Mouse (Mus musculus) adrenal gland, adult 8-10 months (tissue): Measurements from ENCODE around the gene Vwce. TPM values are rescaled to one million over a fixed set of nuclear protein-coding genes. Genes with fewer than 3 reads are reported as not detected.

Experiments
- DNase-seq: peaks from one replicate; pipeline ENCODE4 v3.0.0; 2022
- total RNA-seq, 4 experiments: library from RNA; stranded (reverse); gene quantifications; 2 replicates each; pipeline ENCODE4 v1.2.4; 2022

Gene Vwce
- total RNA-seq: 1 to 10 TPM in 1 of 4 experiments, under 1 TPM in 2, not detected in 1; 0.06 to 1.7 (median 0.59) TPM

- peak; percentile 28 for DNase-seq
Observed at GRCm38 (mm10) chr19:10634106-10634871, at the start of gene Vwce. Gene Vwce (plus strand): TSS chr19:10634213.

GRCm38 (mm10) chr19:10585112-10585511 lies 48.9 kb upstream of the Vwce start:
- no peak for DNase-seq

GRCm38 (mm10) chr19:10587231-10587630 lies 46.8 kb upstream of the Vwce start:
- DNase-seq: no peak

GRCm38 (mm10) chr19:10589127-10589857 lies 44.7 kb upstream of the Vwce start:
- DNase-seq: no peak

- no peak for DNase-seq
Observed at GRCm38 (mm10) chr19:10590301-10590700, 43.7 kb upstream of the Vwce start.

GRCm38 (mm10) chr19:10591659-10592377 lies 42.2 kb upstream of the Vwce start:
- DNase-seq: no peak

GRCm38 (mm10) chr19:10598188-10598587 lies 35.8 kb upstream of the Vwce start:
- no peak for DNase-seq

GRCm38 (mm10) chr19:10599648-10600047 lies 34.4 kb upstream of the Vwce start:
- no peak for DNase-seq

- DNase-seq: peak; percentile 24
Observed at GRCm38 (mm10) chr19:10602247-10602769, 31.7 kb upstream of the Vwce start.

GRCm38 (mm10) chr19:10602787-10603186 lies 31.2 kb upstream of the Vwce start:
- peak; percentile 76 for DNase-seq

- DNase-seq: no peak
Observed at GRCm38 (mm10) chr19:10603660-10604523, 30.1 kb upstream of the Vwce start.

GRCm38 (mm10) chr19:10604534-10604933 lies 29.5 kb upstream of the Vwce start:
- no peak for DNase-seq

- DNase-seq: peak; percentile 97
Observed at GRCm38 (mm10) chr19:10605293-10605900, 28.6 kb upstream of the Vwce start, which contains the start of the genes Ddb1 and Tkfc. Gene Ddb1 (plus strand): TSS chr19:10605327. Gene Tkfc (minus strand): TSS chr19:10605654.

- DNase-seq: no peak
Observed at GRCm38 (mm10) chr19:10605901-10606622, 28.0 kb upstream of the Vwce start.

- no peak for DNase-seq
Observed at GRCm38 (mm10) chr19:10608573-10609240, 25.3 kb upstream of the Vwce start.

- DNase-seq: peak; percentile 34
Observed at GRCm38 (mm10) chr19:10634872-10635318, 882 bp downstream of the Vwce start.

GRCm38 (mm10) chr19:10637840-10638239 lies 3.8 kb downstream of the Vwce start:
- no peak for DNase-seq

GRCm38 (mm10) chr19:10640080-10640479 lies 6.1 kb downstream of the Vwce start:
- DNase-seq: no peak

GRCm38 (mm10) chr19:10640589-10641378 lies 6.8 kb downstream of the Vwce start:
- DNase-seq: no peak
